Mouse (Mus musculus) T-cell, adult 2 months (primary cell): Measurements from ENCODE around the gene Tiprl.

ENCODE experiments used
- DNase-seq: peaks from one replicate; pipeline ENCODE4 v3.0.0; 2022; ENCODE audit warnings: low spot score

Gene Tiprl

GRCm38 (mm10) chr1:165201445-165202012 lies 35.3 kb downstream of the Tiprl start:
- DNase-seq: no peak

GRCm38 (mm10) chr1:165200748-165201147 lies 36.0 kb downstream of the Tiprl start:
- DNase-seq: no peak

- DNase-seq: no peak
Measured at GRCm38 (mm10) chr1:165199639-165200038, 37.2 kb downstream of the Tiprl start.

- DNase-seq: no peak
Measured at GRCm38 (mm10) chr1:165198951-165199350, 37.8 kb downstream of the Tiprl start.

GRCm38 (mm10) chr1:165197875-165198274 lies 38.9 kb downstream of the Tiprl start:
- DNase-seq: no peak

GRCm38 (mm10) chr1:165195396-165195960 lies 41.3 kb downstream of the Tiprl start:
- DNase-seq: no peak

GRCm38 (mm10) chr1:165194662-165195013 lies 42.2 kb downstream of the Tiprl start:
- no peak for DNase-seq

- peak; percentile 95 for DNase-seq
Measured at GRCm38 (mm10) chr1:165193880-165194661, 42.7 kb downstream of the Tiprl start, which contains the start of gene Sft2d2. Gene Sft2d2, minus strand, starts transcription at chr1:165194438.

- DNase-seq: no peak
Measured at GRCm38 (mm10) chr1:165193426-165193825, 43.4 kb downstream of the Tiprl start.

- no peak for DNase-seq
Measured at GRCm38 (mm10) chr1:165192714-165193264, 44.0 kb downstream of the Tiprl start.

- DNase-seq: no peak
Measured at GRCm38 (mm10) chr1:165192102-165192501, 44.7 kb downstream of the Tiprl start.

- DNase-seq: no peak
Measured at GRCm38 (mm10) chr1:165191611-165192010, 45.2 kb downstream of the Tiprl start.

- no peak for DNase-seq
Measured at GRCm38 (mm10) chr1:165190571-165191273, 46.1 kb downstream of the Tiprl start.

GRCm38 (mm10) chr1:165190068-165190467 lies 46.7 kb downstream of the Tiprl start:
- no peak for DNase-seq

- no peak for DNase-seq
Measured at GRCm38 (mm10) chr1:165188806-165189580, 47.8 kb downstream of the Tiprl start.

GRCm38 (mm10) chr1:165187357-165187756 lies 49.4 kb downstream of the Tiprl start:
- DNase-seq: no peak

- DNase-seq: no peak
Measured at GRCm38 (mm10) chr1:165186491-165186890, 50.3 kb downstream of the Tiprl start.

- no peak for DNase-seq
Measured at GRCm38 (mm10) chr1:165185116-165185515, 51.7 kb downstream of the Tiprl start.

GRCm38 (mm10) chr1:165184178-165184577 lies 52.6 kb downstream of the Tiprl start:
- DNase-seq: no peak

GRCm38 (mm10) chr1:165183400-165183799 lies 53.4 kb downstream of the Tiprl start:
- DNase-seq: no peak

GRCm38 (mm10) chr1:165179321-165179720 lies 57.5 kb downstream of the Tiprl start:
- no peak for DNase-seq

- DNase-seq: no peak
Measured at GRCm38 (mm10) chr1:165178075-165178474, 58.7 kb downstream of the Tiprl start.
